Mouse (Mus musculus) MEL (cell line): Measurements from ENCODE around the gene Sphk2. TPM values are rescaled to one million over a fixed set of nuclear protein-coding genes. Genes with fewer than 3 reads are reported as not detected.

ENCODE experiments used
- DNase-seq: peaks from one replicate; pipeline ENCODE4 v3.0.0; 2011; ENCODE audit warnings: low read depth, low spot score
- H3K27ac ChIP-seq: 2 replicates; pipeline ENCODE4 v1.5.1; 2012; ENCODE audit warnings: low read depth, mild to moderate bottlenecking, control low read depth, low read length, moderate library complexity; ENCODE audit not compliant: control insufficient read depth
- H3K27me3 ChIP-seq, 2 experiments: fragments of 150-350 bp in 1 of 2; sonication (generic) in 1 of 2; 2 replicates each; pipeline ENCODE4 v1.6.1; 2012; ENCODE audit warnings: low read length in 2 of 2, mild to moderate bottlenecking in 2 of 2, improper control_type of control experiment in 1 of 2, moderate library complexity in 1 of 2; ENCODE audit not compliant: insufficient read depth in 2 of 2, control insufficient read depth in 1 of 2
- H3K36me3 ChIP-seq, 2 experiments: 2 replicates each; pipeline ENCODE4 v1.6.1; 2012 to 2014; ENCODE audit warnings: low read length in 2 of 2, improper control_type of control experiment in 1 of 2, inconsistent platforms in 1 of 2, mild to moderate bottlenecking in 1 of 2; ENCODE audit not compliant: insufficient read depth in 2 of 2, control insufficient read depth in 1 of 2
- H3K4me1 ChIP-seq, 2 experiments: fragments of 150-350 bp in 1 of 2; sonication (generic) in 1 of 2; 2 replicates each; pipeline ENCODE4 v1.6.1; 2012; ENCODE audit warnings: low read length in 2 of 2, improper control_type of control experiment in 1 of 2, mild to moderate bottlenecking in 1 of 2; ENCODE audit not compliant: insufficient read depth in 2 of 2, control insufficient read depth in 1 of 2
- H3K4me3 ChIP-seq, 2 experiments: fragments of 150-350 bp in 1 of 2; sonication (generic) in 1 of 2; 2 replicates each; pipeline ENCODE4 v1.5.1; 2012; ENCODE audit warnings: low read depth in 2 of 2, low read length in 2 of 2, mild to moderate bottlenecking in 2 of 2, moderate library complexity in 2 of 2, control low read depth in 1 of 2, improper control_type of control experiment in 1 of 2; ENCODE audit not compliant: control insufficient read depth in 1 of 2, insufficient read depth in 1 of 2
- H3K79me2 ChIP-seq: 2 replicates; pipeline ENCODE4 v1.6.1; 2012; ENCODE audit warnings: mild to moderate bottlenecking, low read length, moderate library complexity; ENCODE audit not compliant: control insufficient read depth, poor library complexity, insufficient read depth
- H3K9ac ChIP-seq: 2 replicates; pipeline ENCODE4 v1.6.1; 2012; ENCODE audit warnings: low read depth, mild to moderate bottlenecking, control low read depth, low read length, moderate library complexity; ENCODE audit not compliant: control insufficient read depth, poor library complexity, severe bottlenecking
- H3K9me3 ChIP-seq: fragments of 150-350 bp; sonication (generic); replicated peaks from 2 replicates; pipeline ENCODE4 v1.6.1; 2012; ENCODE audit warnings: mild to moderate bottlenecking, low read length, improper control_type of control experiment, moderate library complexity; ENCODE audit not compliant: insufficient read depth
- CHD1 ChIP-seq: IDR thresholded peaks from 2 replicates; pipeline ENCODE4 v1.6.1; 2012; ENCODE audit warnings: low read depth, mild to moderate bottlenecking, inconsistent platforms, low read length, improper control_type of control experiment
- CHD2 ChIP-seq: IDR thresholded peaks from 2 replicates; pipeline ENCODE4 v1.6.1; 2011; ENCODE audit warnings: low read length, improper control_type of control experiment
- E2F4 ChIP-seq: IDR thresholded peaks from 2 replicates; pipeline ENCODE4 v1.6.1; 2011; ENCODE audit warnings: low read depth, low read length, improper control_type of control experiment, borderline replicate concordance
- EP300 ChIP-seq, 2 experiments: IDR thresholded peaks; 2 replicates each; pipeline ENCODE4 v1.6.1; 2011; ENCODE audit warnings: improper control_type of control experiment in 2 of 2, low read length in 2 of 2, low read depth in 1 of 2, mild to moderate bottlenecking in 1 of 2
- GATA1 ChIP-seq: IDR thresholded peaks from 2 replicates; pipeline ENCODE4 v1.6.1; 2011; ENCODE audit warnings: low read depth, low read length, improper control_type of control experiment
- HCFC1 ChIP-seq: IDR thresholded peaks from 2 replicates; pipeline ENCODE4 v1.6.1; 2012; ENCODE audit warnings: low read depth, mild to moderate bottlenecking, inconsistent platforms, low read length, improper control_type of control experiment, moderate library complexity
- MAX ChIP-seq: IDR thresholded peaks from 2 replicates; pipeline ENCODE4 v1.6.1; 2011; ENCODE audit warnings: low read length, improper control_type of control experiment
- MAZ ChIP-seq: IDR thresholded peaks from 2 replicates; pipeline ENCODE4 v1.6.1; 2012; ENCODE audit warnings: low read depth, mild to moderate bottlenecking, inconsistent platforms, low read length, improper control_type of control experiment
- MEF2A ChIP-seq: IDR thresholded peaks from 2 replicates; pipeline ENCODE4 v1.6.1; 2014; ENCODE audit warnings: low read depth, mild to moderate bottlenecking, inconsistent platforms, low read length, improper control_type of control experiment; ENCODE audit not compliant: poor library complexity, insufficient replicate concordance, severe bottlenecking; ENCODE audit errors: extremely low read depth
- MYB ChIP-seq: IDR thresholded peaks from 2 replicates; pipeline ENCODE4 v1.6.1; 2011; ENCODE audit warnings: mild to moderate bottlenecking, low read depth, low read length, improper control_type of control experiment
- NRF1 ChIP-seq: IDR thresholded peaks from 2 replicates; pipeline ENCODE4 v1.6.1; 2014; ENCODE audit warnings: low read depth, mild to moderate bottlenecking, inconsistent platforms, low read length, improper control_type of control experiment, moderate library complexity; ENCODE audit not compliant: poor library complexity, insufficient read depth, severe bottlenecking
- POLR2A ChIP-seq, 2 experiments: IDR thresholded peaks; 2 replicates each; pipeline ENCODE4 v1.6.1; 2011 to 2012; ENCODE audit warnings: low read length in 2 of 2, mild to moderate bottlenecking in 2 of 2, control low read depth in 1 of 2, improper control_type of control experiment in 1 of 2, low read depth in 1 of 2, moderate library complexity in 1 of 2; ENCODE audit not compliant: control insufficient read depth in 1 of 2, insufficient read depth in 1 of 2, poor library complexity in 1 of 2
- POLR2AphosphoS2 ChIP-seq: IDR thresholded peaks from 2 replicates; pipeline ENCODE4 v1.6.1; 2011; ENCODE audit warnings: low read length, improper control_type of control experiment
- SIN3A ChIP-seq: IDR thresholded peaks from 2 replicates; pipeline ENCODE4 v1.6.1; 2012; ENCODE audit warnings: low read length, improper control_type of control experiment, inconsistent platforms
- UBTF ChIP-seq: IDR thresholded peaks from 2 replicates; pipeline ENCODE4 v1.6.1; 2012; ENCODE audit warnings: low read depth, mild to moderate bottlenecking, inconsistent platforms, low read length, improper control_type of control experiment, moderate library complexity, borderline replicate concordance; ENCODE audit not compliant: insufficient read depth
- ZC3H11A ChIP-seq: IDR thresholded peaks from 2 replicates; pipeline ENCODE4 v1.6.1; 2012; ENCODE audit warnings: low read depth, mild to moderate bottlenecking, inconsistent platforms, low read length, improper control_type of control experiment
- ZNF384 ChIP-seq: IDR thresholded peaks from 2 replicates; pipeline ENCODE4 v1.6.1; 2012; ENCODE audit warnings: low read depth, mild to moderate bottlenecking, inconsistent platforms, low read length, improper control_type of control experiment
- polyA plus RNA-seq, 2 experiments: library from polyadenylated mRNA; stranded (reverse) in 1 of 2; unstranded in 1 of 2; fragments of >175 nt in 1 of 2; fragments of >200 nt in 1 of 2; gene quantifications; 2 replicates each; pipeline versions ENCODE4 v1.2.1 to v1.2.4; 2012; ENCODE audit warnings: low replicate concordance in 2 of 2, low read depth in 1 of 2; ENCODE audit not compliant: insufficient read length in 2 of 2, insufficient read depth in 1 of 2, missing spikeins in 1 of 2
- total RNA-seq: library from RNA; depleted of rRNA; stranded (reverse); fragments of 300-350 nt; gene quantifications from 2 replicates; pipeline ENCODE4 v1.2.3, GENCODE M21; 2012

Gene Sphk2
- total and polyA plus RNA-seq, 3 experiments = 21.0 to 40.2 TPM; not detected in 1

DNA sequence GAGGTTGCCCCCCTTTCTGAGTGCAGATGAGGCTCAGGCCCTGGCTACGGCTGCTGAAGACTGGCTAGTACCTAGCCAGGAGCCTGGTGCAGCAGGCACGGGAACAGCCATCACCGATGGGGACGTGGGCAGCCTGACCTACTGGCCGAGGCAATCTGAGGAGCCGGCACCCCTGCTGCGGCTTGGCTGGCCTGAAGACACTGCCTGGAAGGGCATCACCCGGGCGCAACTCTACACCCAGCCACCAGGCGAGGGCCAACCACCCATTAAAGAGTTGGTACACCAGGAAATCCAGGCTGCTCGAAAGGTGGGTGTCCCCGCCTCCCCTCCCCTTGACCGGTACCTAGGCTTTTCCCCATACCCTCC lies 4.5 kb upstream of the Sphk2 start:
- no peak overlapping the region for H3K9ac ChIP-seq
- no peak for TF ChIP-seq MAZ
- no peak for TF ChIP-seq ZNF384
- TF ChIP-seq HCFC1 = no peak
- TF ChIP-seq NRF1 = no peak
- TF ChIP-seq POLR2AphosphoS2 = no peak
- no peak for TF ChIP-seq CHD2
- TF ChIP-seq SIN3A = no peak
- TF ChIP-seq CHD1 = no peak
- TF ChIP-seq ZC3H11A = no peak
- TF ChIP-seq MEF2A = no peak
- TF ChIP-seq, all 39 proteins: peak for 0
- Histone ChIP-seq H3K27ac (no peak overlapping the region), H3K27me3 (no peaks in the 10 kb centered on the region), H3K4me1 (no peaks in the 10 kb centered on the region), H3K4me3 (no peak overlapping the region), H3K79me2 (peaks cover 24% of the 10 kb centered on the region), H3K36me3 (peaks cover 2% of the 10 kb centered on the region in 2 experiments; a peak in 3 of 4 replicates), H3K9me3 (no peaks in the 10 kb centered on the region)
- DNase-seq = no peak

DNA sequence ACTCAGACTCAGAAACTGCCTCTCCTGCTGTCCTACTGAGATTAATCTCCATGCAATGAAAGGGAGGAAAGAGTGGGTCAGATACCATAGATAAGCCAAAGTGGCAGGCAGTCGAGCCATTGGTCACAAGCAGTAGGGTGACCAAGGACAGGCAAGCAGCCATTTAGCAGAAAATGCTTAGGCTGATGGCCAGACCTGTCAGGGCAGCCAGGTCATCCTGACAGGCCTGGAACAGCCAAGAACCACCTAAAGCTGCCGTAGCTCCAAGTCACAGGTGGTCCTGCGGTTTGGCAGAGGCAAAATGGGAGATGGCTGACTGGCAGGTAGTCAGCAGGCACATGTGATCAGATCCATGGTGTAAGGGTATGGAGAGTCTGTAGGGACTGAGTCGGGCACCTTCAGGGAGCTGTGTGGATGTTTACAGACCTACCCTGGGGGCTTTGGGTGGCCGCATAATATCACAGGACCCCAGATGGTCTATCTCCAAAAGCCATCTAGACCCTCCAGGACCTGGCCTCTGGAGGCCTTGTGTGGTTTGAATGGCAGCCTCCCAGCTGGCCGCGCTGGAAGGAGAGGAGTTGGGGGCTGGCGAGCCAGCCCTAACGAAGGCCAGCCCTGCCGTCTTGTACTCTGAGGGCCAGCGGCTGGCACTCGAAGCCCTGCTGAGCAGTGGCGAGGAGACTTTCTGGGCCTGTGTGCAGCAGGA lies 4.0 kb upstream of the Sphk2 start:
- peak; percentile 3; the same call in 1 of the 2 replicates for TF ChIP-seq GATA1
- TF ChIP-seq UBTF = no peak
- no peak for TF ChIP-seq EP300 (IDR thresholded peaks at IDR 0.05; ENCODE audit: low read depth in 1 of 2, low read length in 2 of 2)
- TF ChIP-seq SIN3A = no peak
- TF ChIP-seq MAX = no peak
- TF ChIP-seq ZNF384 = no peak
- no peak for TF ChIP-seq MYB
- no peak for TF ChIP-seq E2F4
- TF ChIP-seq POLR2A (IDR thresholded peaks at IDR 0.05; ENCODE audit: control insufficient read depth in 1 of 2, insufficient read depth in 1 of 2, low read depth in 1 of 2, low read length in 2 of 2, poor library complexity in 1 of 2) = no peak; a peak in 1 of 4 replicates
- H3K79me2 ChIP-seq = peaks cover 28% of the 10 kb centered on the region
- H3K4me1 ChIP-seq = no peaks in the 10 kb centered on the region
- H3K9ac ChIP-seq = no peak overlapping the region
- peaks cover 2% of the 10 kb centered on the region in 2 experiments; a peak in 3 of 4 replicates for H3K36me3 ChIP-seq
- H3K27ac ChIP-seq = no peak overlapping the region
- no peak overlapping the region for H3K4me3 ChIP-seq
- H3K9me3 ChIP-seq = no peaks in the 10 kb centered on the region
- H3K27me3 ChIP-seq = no peaks in the 10 kb centered on the region
- DNase-seq = peak; percentile 43
